Mouse (Mus musculus) hindbrain, postnatal 0 days (tissue): Measurements from ENCODE around the gene Ankfn1. TPM values are rescaled to one million over a fixed set of nuclear protein-coding genes. Genes with fewer than 3 reads are reported as not detected.

Experiments
- ATAC-seq: fragments of 200-750 bp; cut with Nextera tagmentation; 2 replicates; pipeline ENCODE4 v1.8.0; 2017; ENCODE audit warnings: mild to moderate bottlenecking, moderate TSS enrichment, moderate library complexity
- DNase-seq: peaks from one replicate; pipeline ENCODE4 v3.0.0-alpha.2; 2015; ENCODE audit warnings: low spot score
- H3K27ac ChIP-seq: fragments of 300-500 bp; sonication (generic); 2 replicates; pipeline ENCODE4 v1.5.1; 2014; ENCODE audit warnings: mild to moderate bottlenecking
- H3K27me3 ChIP-seq: fragments of 300-500 bp; sonication (generic); 2 replicates; pipeline ENCODE4 v1.6.1; 2014; ENCODE audit warnings: low read length, mixed read lengths; ENCODE audit not compliant: insufficient read depth
- H3K36me3 ChIP-seq: fragments of 300-500 bp; sonication (generic); 2 replicates; pipeline ENCODE4 v1.6.1; 2014; ENCODE audit warnings: low read length, mixed read lengths; ENCODE audit not compliant: insufficient read depth
- H3K4me1 ChIP-seq: fragments of 300-500 bp; sonication (generic); 2 replicates; pipeline ENCODE4 v1.6.1; 2014; ENCODE audit warnings: antibody characterized with exemption, low read length, mixed read lengths; ENCODE audit not compliant: insufficient read depth
- H3K4me2 ChIP-seq: fragments of 300-500 bp; sonication (generic); 2 replicates; pipeline ENCODE4 v1.6.1; 2014; ENCODE audit warnings: low read depth, mild to moderate bottlenecking, low read length, moderate library complexity, mixed read lengths
- H3K4me3 ChIP-seq: fragments of 300-500 bp; sonication (generic); 2 replicates; pipeline ENCODE4 v1.5.1; 2014; ENCODE audit warnings: low read length
- H3K9ac ChIP-seq: fragments of 300-500 bp; sonication (generic); replicated peaks from 2 replicates; pipeline ENCODE4 v1.6.1; 2014; ENCODE audit warnings: mild to moderate bottlenecking, low read length, moderate library complexity, mixed read lengths
- H3K9me3 ChIP-seq: fragments of 300-500 bp; sonication (generic); 2 replicates; pipeline ENCODE4 v1.6.1; 2016; ENCODE audit warnings: low read length, mixed read lengths
- CTCF ChIP-seq: IDR thresholded peaks from 2 replicates; pipeline ENCODE4 v1.5.1; 2016; ENCODE audit warnings: antibody characterized with exemption, control low read depth, low read depth
- WGBS: fragments of 180-500 bp; shearing (Covaris S2); extraction: QIAGEN DNeasy Blood & Tissue Kit; methylation state at CpG from one replicate; pipeline ENCODE4 v1.1.7; 2014; 5-methylcytosine and 5-hydroxymethylcytosine counted together
- polyA plus RNA-seq: library from polyadenylated mRNA; unstranded; fragments of >200 nt; fragmentation: Nextera tagmentation; extraction: Ambion mirVana; gene quantifications from 2 replicates; pipeline ENCODE4 v1.2.1, GENCODE M21; 2015
- total RNA-seq: library from RNA; depleted of rRNA; stranded (reverse); fragments of >200 nt; gene quantifications from 2 replicates; pipeline ENCODE4 v1.2.3, GENCODE M21; 2014; rRNA removed

Gene Ankfn1
- total and polyA plus RNA-seq, 2 experiments from 2014 or later = 3.0 to 17.6 TPM

GRCm38 (mm10) chr11:89358546-89358945, 418.9 kb downstream of the Ankfn1 start:
- peaks cover 5% of the 10 kb centered on the region; the same call in 1 of the 2 replicates for H3K4me1 ChIP-seq
- no peaks in the 10 kb centered on the region for H3K36me3 ChIP-seq
- no peaks in the 10 kb centered on the region for H3K9me3 ChIP-seq
- WGBS = 43% methylated on average over 5 of the region's 5 CpGs
- no peak overlapping the region for H3K9ac ChIP-seq
- H3K4me3 ChIP-seq = no peak overlapping the region
- ATAC-seq (no peak), DNase-seq (no peak)
- no peaks in the 10 kb centered on the region for H3K27me3 ChIP-seq
- TF ChIP-seq CTCF = no peak
- H3K27ac ChIP-seq = no peak overlapping the region
- no peak overlapping the region for H3K4me2 ChIP-seq

GRCm38 (mm10) chr11:89356479-89356878, 421.0 kb downstream of the Ankfn1 start:
- H3K27me3 ChIP-seq = no peaks in the 10 kb centered on the region
- no peak overlapping the region for H3K27ac ChIP-seq
- ATAC-seq (no peak), DNase-seq (no peak)
- 83% methylated on average over 2 of the region's 2 CpGs for WGBS
- H3K36me3 ChIP-seq = no peaks in the 10 kb centered on the region
- no peak for TF ChIP-seq CTCF
- no peak overlapping the region for H3K9ac ChIP-seq
- no peaks in the 10 kb centered on the region for H3K9me3 ChIP-seq
- no peak overlapping the region for H3K4me3 ChIP-seq
- H3K4me2 ChIP-seq = no peak overlapping the region
- H3K4me1 ChIP-seq = peaks cover 5% of the 10 kb centered on the region; the same call in 1 of the 2 replicates

- no peak for TF ChIP-seq CTCF
- no peak overlapping the region for H3K4me3 ChIP-seq
- peaks cover 5% of the 10 kb centered on the region; the same call in 1 of the 2 replicates for H3K4me1 ChIP-seq
- 39% methylated on average over 5 of the region's 5 CpGs for WGBS
- no peak overlapping the region for H3K27ac ChIP-seq
- H3K9ac ChIP-seq = no peak overlapping the region
- no peaks in the 10 kb centered on the region for H3K27me3 ChIP-seq
- ATAC-seq (no peak), DNase-seq (no peak)
- H3K9me3 ChIP-seq = no peaks in the 10 kb centered on the region
- H3K4me2 ChIP-seq = no peak overlapping the region
- H3K36me3 ChIP-seq = no peaks in the 10 kb centered on the region
These were observed 421.4 kb downstream of the Ankfn1 start for GRCm38 (mm10) chr11:89356018-89356417.

- Histone ChIP-seq H3K4me1 (no peaks in the 10 kb centered on the region), H3K36me3 (no peaks in the 10 kb centered on the region), H3K4me2 (no peak overlapping the region), H3K27me3 (no peaks in the 10 kb centered on the region), H3K4me3 (no peak overlapping the region), H3K27ac (no peak overlapping the region), H3K9ac (no peak overlapping the region), H3K9me3 (no peaks in the 10 kb centered on the region)
- ATAC-seq = no peak
- WGBS = 34% methylated on average over 12 of the region's 12 CpGs
- TF ChIP-seq CTCF = no peak
- no peak for DNase-seq
These were observed 437.2 kb downstream of the Ankfn1 start for GRCm38 (mm10) chr11:89340238-89340637.

Other genes starting within 250 kb of the Ankfn1 start
- gene Pctp, start 225.2 kb upstream of the Ankfn1 start, total RNA-seq = 0.42 and 1.5 TPM in 2 replicates
- gene Pctp, start 225.2 kb upstream of the Ankfn1 start, polyA plus RNA-seq = 1.3 and 1.5 TPM in 2 replicates